Mouse (Mus musculus) lung, adult 2 months (tissue): ENCODE measurements around the gene Ppp6r2. TPM values are rescaled to one million over a fixed set of nuclear protein-coding genes. Genes with fewer than 3 reads are reported as not detected.
A peak's percentile ranks its signal among the peaks of the same experiment; 100 is the strongest.

Source experiments
- DNase-seq: peaks from one replicate; pipeline ENCODE4 v3.0.0; 2022
- H3K4me1 ChIP-seq: fragments of 200-500 bp; 2 replicates; pipeline ENCODE4 v1.6.1; 2011; ENCODE audit warnings: low read length; ENCODE audit not compliant: control insufficient read depth, insufficient read depth
- H3K4me3 ChIP-seq: fragments of 200-500 bp; replicated peaks from 2 replicates; pipeline ENCODE3; 2011; ENCODE audit warnings: low read depth, mild to moderate bottlenecking, control low read depth, low read length; ENCODE audit errors: extremely low read depth
- CTCF ChIP-seq: fragments of 200-500 bp; IDR thresholded peaks from 2 replicates; pipeline ENCODE4 v1.5.1; 2011; ENCODE audit warnings: mild to moderate bottlenecking, low read length, control low read depth; ENCODE audit not compliant: insufficient read depth
- POLR2A ChIP-seq: fragments of 200-500 bp; IDR thresholded peaks from 2 replicates; pipeline ENCODE4 v1.6.1; 2011; ENCODE audit warnings: low read depth, mild to moderate bottlenecking, control low read depth, low read length, borderline replicate concordance; ENCODE audit errors: extremely low read depth
- WGBS: fragments of 180-500 bp; shearing (Covaris S2); methylation state at CpG from one replicate; pipeline ENCODE4 v1.1.7; 2018; 5-methylcytosine and 5-hydroxymethylcytosine counted together
- polyA plus RNA-seq: library from polyadenylated mRNA; depleted of rRNA; stranded (reverse); fragments of >200 nt; gene quantifications from 2 replicates; pipeline ENCODE4 v1.2.3, GENCODE M21; 2012; rRNA removed

Ppp6r2 gene
- polyA plus RNA-seq = 153 and 372 TPM in 2 replicates

DNA sequence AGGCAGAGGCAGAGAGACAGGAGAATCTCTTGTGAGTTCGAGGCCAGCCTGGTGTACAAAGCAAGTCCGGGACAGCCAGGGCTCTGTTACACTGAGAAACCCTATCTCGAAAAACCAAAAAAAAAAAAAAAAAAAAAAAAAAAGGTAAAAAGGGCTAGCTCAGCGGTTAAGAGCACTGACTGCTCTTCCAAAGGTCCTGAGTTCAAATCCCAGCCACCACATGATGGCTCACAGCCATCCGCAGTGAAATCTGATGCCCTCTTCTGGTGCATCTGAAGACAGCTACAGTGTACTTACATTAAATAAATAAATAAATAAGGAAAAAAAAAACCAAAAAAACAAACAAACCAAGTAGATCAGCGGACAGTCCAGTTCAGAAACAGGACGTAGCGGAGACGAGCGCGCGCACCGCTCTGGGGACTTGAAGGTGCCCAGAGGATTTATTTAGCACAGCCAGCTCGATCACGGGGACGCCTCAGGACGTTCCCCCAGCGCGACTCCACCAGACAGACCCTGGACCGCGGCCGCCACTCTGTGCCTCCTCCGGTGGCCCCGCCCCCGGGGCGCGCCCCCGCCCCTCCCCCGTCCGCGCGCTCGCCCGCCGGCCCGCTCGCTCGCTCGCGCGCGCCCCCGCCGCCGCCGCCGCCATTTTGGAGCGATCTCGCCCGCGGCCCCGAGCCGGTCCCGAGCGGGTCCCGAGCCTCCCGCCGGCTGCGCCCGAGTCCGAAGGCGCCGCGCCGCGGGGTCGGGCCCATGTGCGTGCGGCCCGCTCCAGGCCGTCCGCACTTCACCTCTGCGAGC lies at the start of gene Ppp6r2:
TSS of gene Ppp6r2 (plus strand) at position 639 of the 801 bp plus-strand sequence.
- WGBS = 3% methylated on average over 67 of the region's 73 CpGs
- DNase-seq = peak; percentile 68
- TF ChIP-seq CTCF (no peak), POLR2A (peak; percentile 69; the same call in 1 of the 2 replicates)
- no peaks in the 10 kb centered on the region; the same call in 1 of the 2 replicates for H3K4me1 ChIP-seq
- H3K4me3 ChIP-seq = peak within 1 kb of the TSS; percentile 82

DNA sequence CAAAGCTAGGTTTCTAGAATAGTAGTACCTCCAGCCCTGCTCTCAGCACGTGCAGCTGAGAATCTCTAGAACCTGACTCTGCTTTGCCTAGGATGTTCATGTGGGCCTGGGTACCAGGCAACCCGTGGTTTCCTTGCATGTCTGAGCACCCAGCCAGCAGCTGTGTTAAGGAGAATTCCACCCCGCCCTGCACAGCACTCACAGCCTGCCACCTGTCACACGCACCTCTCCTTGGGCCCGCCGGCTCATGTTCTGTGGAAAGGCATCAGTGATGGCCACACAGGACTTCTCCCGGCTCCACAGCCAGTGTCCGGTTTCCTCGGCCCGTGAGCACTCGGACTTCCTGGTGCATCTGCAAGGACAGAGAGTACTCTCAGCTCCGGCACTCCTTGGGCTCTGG lies 45.9 kb upstream of the Ppp6r2 start:
- WGBS = 88% methylated on average over 12 of the region's 12 CpGs
- H3K4me3 ChIP-seq = no peak overlapping the region
- no peak for DNase-seq
- H3K4me1 ChIP-seq = peaks cover 18% of the 10 kb centered on the region
- TF ChIP-seq CTCF (no peak), POLR2A (no peak)

DNA sequence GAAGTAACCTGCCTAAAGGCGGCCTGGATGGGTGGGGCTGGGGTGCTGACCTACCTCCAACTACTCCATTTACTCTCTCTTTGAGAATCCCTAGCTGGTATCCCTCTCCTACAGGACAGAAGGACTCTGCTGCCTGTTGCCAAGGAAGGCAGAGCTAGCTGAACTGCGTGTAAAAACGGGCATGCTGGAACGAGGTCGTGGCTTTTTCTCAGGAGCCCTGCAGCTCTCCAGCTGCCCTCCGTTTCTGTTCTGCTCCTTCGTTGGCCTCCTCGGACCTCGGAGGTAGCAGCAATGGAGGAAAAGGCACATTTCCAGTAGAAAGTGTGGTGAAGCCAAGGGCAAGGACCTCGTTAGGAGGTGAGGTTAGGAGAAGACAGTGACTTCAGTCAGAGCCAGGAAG lies 42.4 kb upstream of the Ppp6r2 start:
- Histone ChIP-seq H3K4me1 (peaks cover 25% of the 10 kb centered on the region), H3K4me3 (no peak overlapping the region)
- DNase-seq = no peak
- 41% methylated on average over 10 of the region's 10 CpGs for WGBS
- TF ChIP-seq POLR2A (no peak), CTCF (no peak)

DNA sequence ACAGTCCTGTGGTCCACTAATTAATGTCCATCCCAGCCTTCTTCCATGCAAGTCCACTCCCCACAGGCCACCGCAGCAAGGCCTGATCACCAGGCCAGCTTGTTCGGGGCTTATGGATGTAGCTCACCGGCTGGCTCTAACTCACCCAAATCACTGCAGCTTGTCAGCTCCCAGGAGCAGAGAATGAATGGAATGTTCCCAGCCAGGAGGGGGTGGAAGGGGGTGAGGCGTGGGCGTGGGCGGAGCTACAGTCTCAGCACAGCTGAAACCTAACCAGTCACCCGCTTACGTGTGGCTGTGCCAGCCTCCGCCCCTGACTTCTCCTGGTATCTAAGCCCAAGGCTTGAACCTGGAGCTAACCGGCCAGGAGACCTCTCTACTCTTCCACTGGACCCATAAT lies 41.9 kb upstream of the Ppp6r2 start:
- DNase-seq = peak; percentile 83
- H3K4me1 ChIP-seq = peaks cover 27% of the 10 kb centered on the region
- TF ChIP-seq CTCF = no peak
- 0 out of 2 replicates have a peak, but pooled peaks have one; percentile 28 for TF ChIP-seq POLR2A
- H3K4me3 ChIP-seq = peak overlapping the region; percentile 51
- WGBS = 17% methylated on average over 10 of the region's 10 CpGs

DNA sequence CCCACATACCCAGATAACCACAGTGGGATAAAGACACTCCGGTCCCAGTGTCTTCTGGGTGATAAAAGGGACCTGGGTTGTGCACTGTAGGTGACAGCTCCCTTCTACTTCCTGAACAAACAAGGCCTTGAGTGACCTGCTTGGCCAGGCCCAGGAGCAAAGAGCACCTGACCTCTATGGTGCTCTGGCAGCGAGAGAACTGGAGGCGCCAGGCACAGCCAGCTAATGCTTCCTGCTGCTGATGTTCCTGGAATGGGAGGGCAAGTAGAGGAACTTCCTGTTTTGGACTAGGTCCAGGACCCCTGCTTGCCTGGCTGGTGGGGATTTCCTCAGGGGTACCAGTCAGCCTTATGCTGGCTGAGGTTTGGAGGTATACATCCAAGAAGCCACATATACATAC lies 41.3 kb upstream of the Ppp6r2 start:
- TF ChIP-seq CTCF (no peak), POLR2A (no peak)
- no peak overlapping the region for H3K4me3 ChIP-seq
- peak; percentile 57 for DNase-seq
- H3K4me1 ChIP-seq = peaks cover 27% of the 10 kb centered on the region
- WGBS = 14% methylated on average over 3 of the region's 3 CpGs

DNA sequence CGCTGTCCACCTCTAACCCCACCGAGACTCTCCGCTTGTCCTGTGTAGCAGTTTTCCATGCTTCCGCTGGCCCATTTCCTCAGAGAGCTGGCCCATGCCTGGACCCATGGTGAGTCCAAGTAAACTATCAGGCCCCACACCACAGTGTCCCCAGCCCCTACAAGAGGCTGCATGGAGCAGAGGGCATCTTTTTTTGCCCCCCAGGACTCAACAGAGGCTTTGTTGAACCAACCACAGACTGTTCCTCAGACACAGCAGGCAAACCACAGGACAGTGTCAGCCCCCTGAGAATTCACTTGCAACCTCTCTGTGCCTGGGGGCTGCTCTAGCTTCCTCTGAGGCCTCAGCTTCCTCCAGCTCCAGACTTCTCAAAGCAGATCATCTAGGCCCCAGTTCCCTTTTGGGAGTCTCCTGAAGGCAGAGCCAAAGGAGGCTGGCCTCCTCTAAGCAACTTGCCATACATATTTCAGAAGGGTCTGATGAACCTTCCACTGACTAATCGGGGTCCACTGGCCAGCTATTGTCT lies 39.8 kb upstream of the Ppp6r2 start:
- Histone ChIP-seq H3K4me1 (peaks cover 27% of the 10 kb centered on the region), H3K4me3 (no peak overlapping the region)
- 88% methylated on average over 5 of the region's 5 CpGs for WGBS
- TF ChIP-seq CTCF = no peak
- no peak for TF ChIP-seq POLR2A
- no peak for DNase-seq

DNA sequence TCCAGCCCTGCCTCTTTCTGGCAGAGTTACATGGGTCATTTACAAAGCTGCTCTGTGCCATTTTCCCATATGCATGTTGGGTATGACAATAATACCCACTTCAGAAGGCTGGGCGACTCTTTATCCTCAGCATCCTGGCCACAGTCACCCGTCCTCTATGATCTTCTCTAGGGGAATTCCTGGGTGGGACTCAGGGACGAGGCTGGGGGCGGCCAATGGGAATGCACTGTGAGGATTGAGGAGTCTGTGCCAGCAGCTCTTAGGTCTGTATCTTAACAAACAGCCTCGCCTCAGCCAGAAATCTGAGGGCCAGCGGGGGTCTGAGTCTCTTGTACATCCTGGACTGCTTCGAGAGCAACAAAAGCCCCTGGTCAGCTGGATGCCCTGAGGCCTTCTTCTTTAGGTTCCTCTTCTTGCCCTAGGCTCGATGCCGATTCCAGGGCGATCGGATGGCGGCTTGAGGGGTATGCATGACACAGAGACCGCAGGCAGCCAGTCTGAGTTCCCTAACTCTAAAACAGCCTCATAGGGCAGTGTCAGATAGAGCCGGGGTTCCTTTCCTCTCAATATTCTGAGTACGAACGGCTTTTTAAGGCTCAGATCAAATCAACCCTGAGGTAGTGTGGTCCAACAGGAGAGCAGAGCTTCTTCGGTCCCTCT lies 38.9 kb upstream of the Ppp6r2 start:
- 36% methylated on average over 17 of the region's 17 CpGs for WGBS
- DNase-seq = no peak
- H3K4me3 ChIP-seq = peak overlapping the region; percentile 70
- TF ChIP-seq POLR2A (no peak), CTCF (no peak)
- peaks cover 33% of the 10 kb centered on the region for H3K4me1 ChIP-seq

DNA sequence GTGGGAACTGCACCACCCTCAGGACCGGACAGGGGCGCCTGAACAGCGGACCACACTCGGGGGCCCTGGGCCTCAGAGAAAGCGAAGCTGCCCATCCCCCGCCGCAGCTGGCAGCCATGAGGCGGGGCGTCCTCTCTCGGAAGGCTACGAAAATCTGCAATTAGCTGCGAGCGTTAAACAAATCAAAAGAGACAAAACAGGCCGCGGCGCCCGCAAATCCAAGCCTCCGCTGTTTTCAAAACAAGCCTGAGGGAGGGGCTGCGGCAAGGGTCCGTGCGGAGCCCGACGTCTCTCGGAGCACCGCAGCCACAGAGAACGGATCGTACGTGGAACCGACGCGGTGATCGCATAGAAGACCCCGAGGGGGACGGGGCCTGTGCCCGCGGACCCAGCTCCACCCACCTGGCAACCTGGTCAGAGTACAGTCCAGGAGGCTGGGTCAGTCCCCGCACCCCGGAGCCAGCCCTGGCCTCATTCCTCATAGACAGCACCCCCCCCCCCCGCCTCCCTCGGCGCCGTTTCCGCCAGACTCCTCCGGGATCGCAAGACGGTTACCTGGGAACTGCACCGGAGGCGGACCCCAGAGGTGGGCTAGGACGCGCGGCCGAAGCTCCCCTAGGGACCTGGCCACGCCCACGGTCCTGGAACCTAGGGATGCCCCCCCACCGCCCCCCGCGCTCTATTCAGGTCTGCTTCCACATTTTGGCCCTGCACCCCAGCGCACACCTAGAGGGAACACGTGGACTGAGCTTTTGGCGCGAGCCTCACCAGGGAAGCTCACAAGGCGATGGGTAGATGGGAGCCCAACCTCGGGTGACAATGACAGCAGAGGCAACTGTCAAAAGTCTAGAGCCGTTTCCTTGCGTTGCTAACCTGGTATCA lies 38.1 kb upstream of the Ppp6r2 start:
- H3K4me1 ChIP-seq = peaks cover 40% of the 10 kb centered on the region
- TF ChIP-seq CTCF = no peak
- no peak for TF ChIP-seq POLR2A
- DNase-seq = peak; percentile 62
- under 1% methylated on average over 65 of the region's 65 CpGs for WGBS
- peak overlapping the region; percentile 70 for H3K4me3 ChIP-seq

DNA sequence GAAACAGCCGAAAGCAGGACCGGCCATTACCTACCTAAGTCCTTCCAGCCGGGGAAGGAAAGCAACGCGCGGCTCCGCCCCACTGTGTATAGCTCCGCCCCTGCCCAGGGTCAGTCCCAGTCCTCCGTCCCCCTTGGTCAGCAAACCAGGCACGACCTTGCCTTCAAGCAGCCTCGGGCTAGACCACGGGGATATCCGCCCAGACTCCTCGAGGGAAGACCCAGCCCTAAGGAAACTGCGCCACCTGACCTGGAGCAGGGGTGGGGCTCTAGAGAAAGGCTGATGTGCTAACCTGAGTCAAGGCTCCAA lies 37.5 kb upstream of the Ppp6r2 start:
- TF ChIP-seq POLR2A (peak; percentile 65; the same call in 1 of the 2 replicates), CTCF (no peak)
- H3K4me1 ChIP-seq = peaks cover 45% of the 10 kb centered on the region
- peak; percentile 78 for DNase-seq

More for the DNA sequence above, 37.5 kb upstream of the Ppp6r2 start:
- 5% methylated on average over 15 of the region's 15 CpGs for WGBS
- peak overlapping the region; percentile 70 for H3K4me3 ChIP-seq
